12 mouse cellular contexts compared by ENCODE assay signal in genomic region chr13:49224314-49224713, GRCm38 (mm10). TPM values are rescaled to one million over a fixed set of nuclear protein-coding genes. Genes with fewer than 3 reads are reported as not detected.
DNase-seq lines count a peak whose midpoint lies in the region; ATAC-seq and TF ChIP-seq lines count a peak whose summit lies in the region.
"Had no signal": no experiment of that assay in that cellular context is flagged by ENCODE, and none has a peak within 500 bp of the region (broad histone marks: within the 10 kb centered on the region; RNA-seq: fewer than 3 reads in every experiment).

No protein-coding gene starts in this region.

- no peak for DNase-seq in heart, adult 9 months (ENCODE audit: low spot score in 2 of 2)
- peak; percentile 51 for DNase-seq in brain, adult 2 months (ENCODE audit: low read depth, low spot score)
- peak; percentile 43 for DNase-seq in limb, embryonic 14.5 days (ENCODE audit: low spot score)
- no peak for DNase-seq in hindbrain, embryonic 14.5 days (ENCODE audit: low spot score)
- no peak for DNase-seq in left cerebral cortex, postnatal 25 days (ENCODE audit: low spot score in 2 of 2)
- DNase-seq: adrenal gland, adult 8-10 months; cerebellum, adult 11 months; lung, adult 2 months; midbrain, embryonic 14.5 days; thymus, adult 18-20 months had no signal

- TF ChIP-seq POLR2A in limb, embryonic 14.5 days (IDR thresholded peaks at IDR 0.05; ENCODE audit: borderline replicate concordance, extremely low read depth, insufficient read depth, insufficient read length), result no peak

- H3K9me3 ChIP-seq in heart, embryonic 16.5 days (replicated peaks; ENCODE audit: control insufficient read depth, low read length), result 0 out of 2 replicates have a peak, but pooled peaks cover 3% of the 10 kb centered on the region
- H3K9me3 ChIP-seq in intestine, embryonic 15.5 days, result no peaks in the 10 kb centered on the region
- H3K9me3 ChIP-seq in limb, embryonic 14.5 days (ENCODE audit: control insufficient read depth, low read length), result no peaks in the 10 kb centered on the region
- H3K9me3 ChIP-seq in hindbrain, embryonic 14.5 days (ENCODE audit: control insufficient read depth, low read length), result no peaks in the 10 kb centered on the region

- H3K27me3 ChIP-seq in heart, embryonic 16.5 days (ENCODE audit: control insufficient read depth, insufficient read depth, low read length), result peaks cover 5% of the 10 kb centered on the region; the same call in 1 of the 2 replicates
- H3K27me3 ChIP-seq in intestine, embryonic 15.5 days (replicated peaks), result no peaks in the 10 kb centered on the region
- H3K27me3 ChIP-seq in limb, embryonic 14.5 days (ENCODE audit: control insufficient read depth, insufficient read depth, low read length), result no peaks in the 10 kb centered on the region
- no peaks in the 10 kb centered on the region for H3K27me3 ChIP-seq in hindbrain, embryonic 14.5 days (ENCODE audit: control insufficient read depth, insufficient read depth, low read length)

- H3K27ac ChIP-seq in heart, embryonic 16.5 days (ENCODE audit: low read length), result no peak overlapping the region
- no peak overlapping the region for H3K27ac ChIP-seq in intestine, embryonic 15.5 days
- H3K27ac ChIP-seq in limb, embryonic 14.5 days (replicated peaks; ENCODE audit: low read depth, low read length), result no peak overlapping the region
- no peak overlapping the region for H3K27ac ChIP-seq in hindbrain, embryonic 14.5 days

- peaks cover 4% of the 10 kb centered on the region; the same call in 1 of the 2 replicates for H3K4me1 ChIP-seq in heart, embryonic 16.5 days (ENCODE audit: control insufficient read depth, insufficient read depth, low read length)
- 0 out of 2 replicates have a peak, but pooled peaks cover 4% of the 10 kb centered on the region for H3K4me1 ChIP-seq in intestine, embryonic 15.5 days (replicated peaks)
- no peaks in the 10 kb centered on the region for H3K4me1 ChIP-seq in limb, embryonic 14.5 days (ENCODE audit: control insufficient read depth, insufficient read depth, low read length)
- no peaks in the 10 kb centered on the region for H3K4me1 ChIP-seq in hindbrain, embryonic 14.5 days (replicated peaks; ENCODE audit: control insufficient read depth, insufficient read depth, low read length)

- WGBS in heart, embryonic 16.5 days, result 11% methylated on average over 10 of the region's 10 CpGs
- WGBS in intestine, embryonic 15.5 days, result 17% methylated on average over 10 of the region's 10 CpGs
- 9% methylated on average over 10 of the region's 10 CpGs for WGBS in limb, embryonic 14.5 days
- WGBS in hindbrain, embryonic 14.5 days, result 21% methylated on average over 10 of the region's 10 CpGs

- no peak overlapping the region for H3K4me3 ChIP-seq in heart, embryonic 16.5 days (ENCODE audit: low read length)
- H3K4me3 ChIP-seq in intestine, embryonic 15.5 days (replicated peaks), result no peak overlapping the region
- H3K4me3 ChIP-seq in limb, embryonic 14.5 days (replicated peaks; ENCODE audit: low read length), result no peak overlapping the region
- no peak overlapping the region for H3K4me3 ChIP-seq in hindbrain, embryonic 14.5 days (replicated peaks; ENCODE audit: low read length)

- H3K4me2 ChIP-seq in heart, embryonic 16.5 days (ENCODE audit: low read depth, low read length), result peak overlapping the region; percentile 22; the same call in 1 of the 2 replicates
- H3K4me2 ChIP-seq in intestine, embryonic 15.5 days (replicated peaks), result 0 out of 2 replicates have a peak overlapping the region, but pooled peaks have one; percentile 6
- no peak overlapping the region for H3K4me2 ChIP-seq in limb, embryonic 14.5 days (replicated peaks; ENCODE audit: low read depth, low read length, severe bottlenecking)
- no peak overlapping the region for H3K4me2 ChIP-seq in hindbrain, embryonic 14.5 days (replicated peaks)

- peak overlapping the region; percentile 18; the same call in 1 of the 2 replicates for H3K9ac ChIP-seq in heart, embryonic 16.5 days (ENCODE audit: low read length)
- no peak overlapping the region for H3K9ac ChIP-seq in intestine, embryonic 15.5 days
- 0 out of 2 replicates have a peak overlapping the region, but pooled peaks have one; percentile 32 for H3K9ac ChIP-seq in limb, embryonic 14.5 days (ENCODE audit: low read depth, low read length, severe bottlenecking)
- no peak overlapping the region for H3K9ac ChIP-seq in hindbrain, embryonic 14.5 days

- intact Hi-C loops in left cerebral cortex, postnatal 25 days (cut with DNase I), result no loop called here

- no peaks in the 10 kb centered on the region for H3K36me3 ChIP-seq in heart, embryonic 16.5 days (ENCODE audit: control insufficient read depth, insufficient read depth)
- H3K36me3 ChIP-seq in intestine, embryonic 15.5 days, result no peaks in the 10 kb centered on the region
- H3K36me3 ChIP-seq in limb, embryonic 14.5 days (ENCODE audit: control insufficient read depth, insufficient read depth, low read length), result no peaks in the 10 kb centered on the region
- no peaks in the 10 kb centered on the region for H3K36me3 ChIP-seq in hindbrain, embryonic 14.5 days (replicated peaks; ENCODE audit: control insufficient read depth, insufficient read depth)

- no peak for ATAC-seq in heart, embryonic 16.5 days (replicated peaks; ENCODE audit: extremely low read depth, insufficient read depth, low FRiP score)
- ATAC-seq in intestine, embryonic 15.5 days, result 0 out of 2 replicates have a peak, but pooled peaks have one; percentile 23
- ATAC-seq in limb, embryonic 14.5 days (ENCODE audit: low FRiP score, low read depth), result no peak
- no peak for ATAC-seq in hindbrain, embryonic 14.5 days (ENCODE audit: low FRiP score)

RNA-seq across cellular contexts. Expression of gene Card19, which starts 8.5 kb away (rescaled TPM):
- polyA plus RNA-seq in heart, embryonic 16.5 days (2015; fragmentation: Nextera tagmentation; extraction: Ambion mirVana), result 143 and 144 TPM in 2 replicates
- 52.6 and 54.8 TPM in 2 replicates for polyA plus RNA-seq in intestine, embryonic 15.5 days (2015; fragmentation: Nextera tagmentation; extraction: Ambion mirVana)
- 71.3 and 93.1 TPM in 2 replicates for polyA plus RNA-seq in limb, embryonic 14.5 days (2012; rRNA removed)
- 67.1 and 71.4 TPM in 2 replicates for polyA plus RNA-seq in limb, embryonic 14.5 days (2014; fragmentation: Nextera tagmentation; extraction: Ambion mirVana)
- polyA plus RNA-seq in hindbrain, embryonic 14.5 days (2014; fragmentation: Nextera tagmentation; extraction: Ambion mirVana), result 31.0 and 37.0 TPM in 2 replicates
- total RNA-seq in left cerebral cortex, postnatal 25 days (2021), result 10 to 100 TPM in 1 of 2 experiments, 1 to 10 TPM in 1; 8.9 to 15.6 TPM

RNA-seq across cellular contexts. Expression of gene Susd3, which starts 24.2 kb away (rescaled TPM):
- 1.4 and 1.8 TPM in 2 replicates for polyA plus RNA-seq in heart, embryonic 16.5 days (2015; fragmentation: Nextera tagmentation; extraction: Ambion mirVana)
- polyA plus RNA-seq in intestine, embryonic 15.5 days (2015; fragmentation: Nextera tagmentation; extraction: Ambion mirVana), result 0.94 and 1.4 TPM in 2 replicates
- polyA plus RNA-seq in limb, embryonic 14.5 days (2012; rRNA removed), result 2.1 and 2.6 TPM in 2 replicates
- 2.2 and 2.8 TPM in 2 replicates for polyA plus RNA-seq in limb, embryonic 14.5 days (2014; fragmentation: Nextera tagmentation; extraction: Ambion mirVana)
- 0.72 and 0.98 TPM in 2 replicates for polyA plus RNA-seq in hindbrain, embryonic 14.5 days (2014; fragmentation: Nextera tagmentation; extraction: Ambion mirVana)
- total RNA-seq in left cerebral cortex, postnatal 25 days (2021), result 1 to 10 TPM; 2.0 to 2.4 TPM

RNA-seq across cellular contexts. Expression of gene Ninj1, which starts 37.0 kb away (rescaled TPM):
- polyA plus RNA-seq in heart, embryonic 16.5 days (2015; fragmentation: Nextera tagmentation; extraction: Ambion mirVana), result 78.8 and 84.5 TPM in 2 replicates
- polyA plus RNA-seq in intestine, embryonic 15.5 days (2015; fragmentation: Nextera tagmentation; extraction: Ambion mirVana), result 54.8 and 62.1 TPM in 2 replicates
- polyA plus RNA-seq in limb, embryonic 14.5 days (2012; rRNA removed), result 67.4 and 81.1 TPM in 2 replicates
- 60.2 and 61.5 TPM in 2 replicates for polyA plus RNA-seq in limb, embryonic 14.5 days (2014; fragmentation: Nextera tagmentation; extraction: Ambion mirVana)
- polyA plus RNA-seq in hindbrain, embryonic 14.5 days (2014; fragmentation: Nextera tagmentation; extraction: Ambion mirVana), result 33.3 and 33.5 TPM in 2 replicates
- total RNA-seq in left cerebral cortex, postnatal 25 days (2021), result 10 to 100 TPM; 16.3 to 24.0 TPM

Comparison
In these comparisons a context has a peak if more than half of its experiments do, and no peak if none do; other contexts are left out.
1. H3K4me2 ChIP-seq: peak in heart, embryonic 16.5 days (single experiment) and intestine, embryonic 15.5 days (single experiment); none in limb, embryonic 14.5 days (single experiment) and hindbrain, embryonic 14.5 days (single experiment).
2. H3K9ac ChIP-seq: peak in heart, embryonic 16.5 days (single experiment) and limb, embryonic 14.5 days (single experiment); none in intestine, embryonic 15.5 days (single experiment) and hindbrain, embryonic 14.5 days (single experiment).
3. DNase-seq: peak in brain, adult 2 months (single experiment) and limb, embryonic 14.5 days (single experiment); none in heart, adult 9 months (0 of 2), hindbrain, embryonic 14.5 days (single experiment) and left cerebral cortex, postnatal 25 days (0 of 2).